In the genomic region with DNA sequence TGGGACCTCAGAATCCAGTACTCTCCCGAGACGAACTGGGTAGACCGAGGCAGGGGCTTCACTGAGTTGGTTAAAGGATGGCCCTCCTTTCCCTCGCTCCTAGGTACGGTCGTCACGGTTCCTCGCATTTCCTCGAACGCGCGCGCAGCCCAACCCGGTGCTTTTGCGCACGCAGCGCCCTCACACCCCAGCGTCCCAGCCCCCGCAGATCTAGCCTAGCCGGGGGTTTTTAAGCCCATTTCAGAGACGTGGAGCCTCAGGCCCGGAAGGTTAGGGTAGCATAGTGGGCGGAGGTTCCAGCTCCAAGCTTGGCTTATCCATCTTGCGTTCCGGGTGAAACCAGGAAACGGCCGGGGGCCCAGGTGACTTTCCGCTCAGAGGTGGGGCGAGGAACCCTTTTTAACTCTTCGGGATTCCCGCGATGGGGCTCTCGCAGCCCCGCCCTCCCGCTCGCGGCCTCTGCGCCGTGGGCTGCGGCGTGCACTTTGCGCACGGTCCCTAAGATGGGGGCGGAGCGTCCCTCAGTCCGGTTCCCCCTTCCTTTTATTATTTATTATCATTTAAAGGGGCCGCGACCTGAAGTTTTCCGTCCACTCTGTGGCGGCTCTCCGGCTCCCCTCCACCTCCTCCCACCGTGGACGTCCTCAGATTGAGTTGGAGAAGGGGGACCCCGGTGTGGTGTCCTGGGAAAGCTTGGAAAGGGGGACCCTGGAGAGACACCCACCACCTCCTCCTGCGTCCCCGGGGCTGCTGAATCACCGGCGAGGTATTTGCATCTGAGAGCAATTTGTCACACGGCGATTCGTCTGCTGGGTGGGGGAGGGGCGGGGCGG, we compare ENCODE assay signal across 8 mouse cellular contexts. TPM values are rescaled to one million over a fixed set of nuclear protein-coding genes. Genes with fewer than 3 reads are reported as not detected.
DNase-seq lines count a peak whose midpoint lies in the region; ATAC-seq lines count a peak whose summit lies in the region.

Gene Arid3a, plus strand, starts transcription at position 553 of the 833 bp plus-strand sequence.

- H3K36me3 ChIP-seq in intestine, embryonic 16.5 days (ENCODE audit: control insufficient read depth, insufficient read depth, low read length) = peaks cover 10% of the 10 kb centered on the region; the same call in 1 of the 2 replicates
- peaks cover 17% of the 10 kb centered on the region for H3K36me3 ChIP-seq in midbrain, embryonic 10.5 days

- H3K27me3 ChIP-seq in intestine, embryonic 16.5 days (replicated peaks; ENCODE audit: control insufficient read depth, insufficient read depth, low read length) = peaks cover 9% of the 10 kb centered on the region
- H3K27me3 ChIP-seq in midbrain, embryonic 10.5 days (ENCODE audit: low read depth, poor library complexity, severe bottlenecking) = peaks cover 31% of the 10 kb centered on the region

- H3K27ac ChIP-seq in intestine, embryonic 16.5 days (ENCODE audit: low read length) = peak within 1 kb of the TSS; percentile 99
- H3K27ac ChIP-seq in midbrain, embryonic 10.5 days (replicated peaks) = peak within 1 kb of the TSS; percentile 95

- peak within 1 kb of the TSS; percentile 100 for H3K9ac ChIP-seq in intestine, embryonic 16.5 days (ENCODE audit: low read depth, low read length)

- peak; percentile 79 for ATAC-seq in intestine, embryonic 16.5 days

- H3K4me1 ChIP-seq in intestine, embryonic 16.5 days (ENCODE audit: control insufficient read depth, insufficient read depth, low read length) = peaks cover 41% of the 10 kb centered on the region
- H3K4me1 ChIP-seq in midbrain, embryonic 10.5 days = peaks cover 69% of the 10 kb centered on the region

- intact Hi-C loops in left cerebral cortex, postnatal 36 days (cut with DNase I) = no loop called here

- WGBS in intestine, embryonic 16.5 days = under 1% methylated on average over 63 of the region's 63 CpGs
- under 1% methylated on average over 63 of the region's 63 CpGs for WGBS in midbrain, embryonic 10.5 days

- no peaks in the 10 kb centered on the region for H3K9me3 ChIP-seq in intestine, embryonic 16.5 days (ENCODE audit: control insufficient read depth, low read length)
- H3K9me3 ChIP-seq in midbrain, embryonic 10.5 days (replicated peaks) = no peaks in the 10 kb centered on the region

- DNase-seq in adrenal gland, postnatal 10 days = peak; percentile 93
- DNase-seq in embryo, embryonic 9.5 days (ENCODE audit: extremely low spot score) = peak; percentile 94
- peak; percentile 62 to 86 for DNase-seq in gastrocnemius, postnatal 4 days (ENCODE audit: low spot score in 2 of 2)
- peak; percentile 87 to 90 for DNase-seq in left cerebral cortex, postnatal 36 days (ENCODE audit: low spot score in 2 of 2)
- peak; percentile 91 for DNase-seq in midbrain, embryonic 10.5 days (ENCODE audit: low spot score)
- DNase-seq in right cerebral cortex, postnatal 36 days (ENCODE audit: low spot score in 2 of 2) = peak; percentile 77 to 83
- peak; percentile 86 to 87 for DNase-seq in urinary bladder, postnatal 4 days (ENCODE audit: low spot score in 2 of 2)

- H3K4me3 ChIP-seq in intestine, embryonic 16.5 days (ENCODE audit: low read length) = peak within 1 kb of the TSS; percentile 99
- peak within 1 kb of the TSS; percentile 98 for H3K4me3 ChIP-seq in midbrain, embryonic 10.5 days

- H3K4me2 ChIP-seq in intestine, embryonic 16.5 days (ENCODE audit: low read depth, low read length) = peak within 1 kb of the TSS; percentile 86

RNA-seq across cellular contexts. Expression of gene Arid3a, which starts in this region (rescaled TPM):
- total RNA-seq in adrenal gland, postnatal 10 days (2021) = 1 to 10 TPM; 6.3 to 8.1 TPM
- total RNA-seq in gastrocnemius, postnatal 4 days (2021) = 1 to 10 TPM; 4.5 to 4.9 TPM
- 19.4 and 22.1 TPM in 2 replicates for polyA plus RNA-seq in intestine, embryonic 16.5 days (2015; fragmentation: Nextera tagmentation; extraction: Ambion mirVana)
- total RNA-seq in left cerebral cortex, postnatal 36 days (2021) = 1 to 10 TPM; 6.3 to 6.5 TPM
- 12.5 and 13.4 TPM in 2 replicates for polyA plus RNA-seq in midbrain, embryonic 10.5 days (2016; fragmentation: Nextera tagmentation; extraction: Ambion mirVana)

Comparison
In these comparisons a context has a peak if more than half of its experiments do, and no peak if none do; other contexts are left out.
1. Peak in every context shown above with its lines: DNase-seq, ATAC-seq, H3K4me3 ChIP-seq and H3K27ac ChIP-seq.